Mouse (Mus musculus) MEL (cell line): ENCODE results near the gene Nsd2. TPM values are rescaled to one million over a fixed set of nuclear protein-coding genes. Genes with fewer than 3 reads are reported as not detected.

Experiments
- DNase-seq: peaks from one replicate; pipeline ENCODE4 v3.0.0; 2011; ENCODE audit warnings: low read depth, low spot score
- H3K27ac ChIP-seq: 2 replicates; pipeline ENCODE4 v1.5.1; 2012; ENCODE audit warnings: low read depth, mild to moderate bottlenecking, control low read depth, low read length, moderate library complexity; ENCODE audit not compliant: control insufficient read depth
- H3K27me3 ChIP-seq, 2 experiments: fragments of 150-350 bp in 1 of 2; sonication (generic) in 1 of 2; 2 replicates each; pipeline ENCODE4 v1.6.1; 2012; ENCODE audit warnings: low read length in 2 of 2, mild to moderate bottlenecking in 2 of 2, improper control_type of control experiment in 1 of 2, moderate library complexity in 1 of 2; ENCODE audit not compliant: insufficient read depth in 2 of 2, control insufficient read depth in 1 of 2
- H3K36me3 ChIP-seq, 2 experiments: 2 replicates each; pipeline ENCODE4 v1.6.1; 2012 to 2014; ENCODE audit warnings: low read length in 2 of 2, improper control_type of control experiment in 1 of 2, inconsistent platforms in 1 of 2, mild to moderate bottlenecking in 1 of 2; ENCODE audit not compliant: insufficient read depth in 2 of 2, control insufficient read depth in 1 of 2
- H3K4me1 ChIP-seq, 2 experiments: fragments of 150-350 bp in 1 of 2; sonication (generic) in 1 of 2; 2 replicates each; pipeline ENCODE4 v1.6.1; 2012; ENCODE audit warnings: low read length in 2 of 2, improper control_type of control experiment in 1 of 2, mild to moderate bottlenecking in 1 of 2; ENCODE audit not compliant: insufficient read depth in 2 of 2, control insufficient read depth in 1 of 2
- H3K4me3 ChIP-seq, 2 experiments: fragments of 150-350 bp in 1 of 2; sonication (generic) in 1 of 2; 2 replicates each; pipeline ENCODE4 v1.5.1; 2012; ENCODE audit warnings: low read depth in 2 of 2, low read length in 2 of 2, mild to moderate bottlenecking in 2 of 2, moderate library complexity in 2 of 2, control low read depth in 1 of 2, improper control_type of control experiment in 1 of 2; ENCODE audit not compliant: control insufficient read depth in 1 of 2, insufficient read depth in 1 of 2
- H3K79me2 ChIP-seq: 2 replicates; pipeline ENCODE4 v1.6.1; 2012; ENCODE audit warnings: mild to moderate bottlenecking, low read length, moderate library complexity; ENCODE audit not compliant: control insufficient read depth, poor library complexity, insufficient read depth
- H3K9ac ChIP-seq: 2 replicates; pipeline ENCODE4 v1.6.1; 2012; ENCODE audit warnings: low read depth, mild to moderate bottlenecking, control low read depth, low read length, moderate library complexity; ENCODE audit not compliant: control insufficient read depth, poor library complexity, severe bottlenecking
- H3K9me3 ChIP-seq: fragments of 150-350 bp; sonication (generic); replicated peaks from 2 replicates; pipeline ENCODE4 v1.6.1; 2012; ENCODE audit warnings: mild to moderate bottlenecking, low read length, improper control_type of control experiment, moderate library complexity; ENCODE audit not compliant: insufficient read depth
- BHLHE40 ChIP-seq: IDR thresholded peaks from 2 replicates; pipeline ENCODE4 v1.6.1; 2012; ENCODE audit warnings: low read depth, mild to moderate bottlenecking, inconsistent platforms, low read length, improper control_type of control experiment, borderline replicate concordance
- CHD1 ChIP-seq: IDR thresholded peaks from 2 replicates; pipeline ENCODE4 v1.6.1; 2012; ENCODE audit warnings: low read depth, mild to moderate bottlenecking, inconsistent platforms, low read length, improper control_type of control experiment
- E2F4 ChIP-seq: IDR thresholded peaks from 2 replicates; pipeline ENCODE4 v1.6.1; 2011; ENCODE audit warnings: low read depth, low read length, improper control_type of control experiment, borderline replicate concordance
- ELF1 ChIP-seq: IDR thresholded peaks from 2 replicates; pipeline ENCODE4 v1.6.1; 2014; ENCODE audit warnings: low read depth, mild to moderate bottlenecking, inconsistent platforms, low read length, improper control_type of control experiment, moderate library complexity
- EP300 ChIP-seq, 2 experiments: IDR thresholded peaks; 2 replicates each; pipeline ENCODE4 v1.6.1; 2011; ENCODE audit warnings: improper control_type of control experiment in 2 of 2, low read length in 2 of 2, low read depth in 1 of 2, mild to moderate bottlenecking in 1 of 2
- ETS1 ChIP-seq: IDR thresholded peaks from 2 replicates; pipeline ENCODE4 v1.6.1; 2012; ENCODE audit warnings: low read depth, mild to moderate bottlenecking, inconsistent platforms, low read length, improper control_type of control experiment, moderate library complexity
- KAT2A ChIP-seq: conservative IDR thresholded peaks from 2 replicates; pipeline ENCODE4 v1.6.1; 2012; ENCODE audit warnings: low read depth, low read length, improper control_type of control experiment, inconsistent platforms
- MAFK ChIP-seq: IDR thresholded peaks from 2 replicates; pipeline ENCODE4 v1.6.1; 2011; ENCODE audit warnings: low read depth, mild to moderate bottlenecking, low read length, improper control_type of control experiment, borderline replicate concordance
- MAZ ChIP-seq: IDR thresholded peaks from 2 replicates; pipeline ENCODE4 v1.6.1; 2012; ENCODE audit warnings: low read depth, mild to moderate bottlenecking, inconsistent platforms, low read length, improper control_type of control experiment
- MEF2A ChIP-seq: IDR thresholded peaks from 2 replicates; pipeline ENCODE4 v1.6.1; 2014; ENCODE audit warnings: low read depth, mild to moderate bottlenecking, inconsistent platforms, low read length, improper control_type of control experiment; ENCODE audit not compliant: poor library complexity, insufficient replicate concordance, severe bottlenecking; ENCODE audit errors: extremely low read depth
- MXI1 ChIP-seq: IDR thresholded peaks from 2 replicates; pipeline ENCODE4 v1.6.1; 2011; ENCODE audit warnings: mild to moderate bottlenecking, low read depth, low read length, improper control_type of control experiment
- MYC ChIP-seq: IDR thresholded peaks from 2 replicates; pipeline ENCODE4 v1.6.1; 2011; ENCODE audit warnings: low read depth, mild to moderate bottlenecking, low read length, improper control_type of control experiment, moderate library complexity
- NELFE ChIP-seq: IDR thresholded peaks from 2 replicates; pipeline ENCODE4 v1.6.1; 2011; ENCODE audit warnings: low read depth, low read length, improper control_type of control experiment
- POLR2A ChIP-seq, 2 experiments: IDR thresholded peaks; 2 replicates each; pipeline ENCODE4 v1.6.1; 2011 to 2012; ENCODE audit warnings: low read length in 2 of 2, mild to moderate bottlenecking in 2 of 2, control low read depth in 1 of 2, improper control_type of control experiment in 1 of 2, low read depth in 1 of 2, moderate library complexity in 1 of 2; ENCODE audit not compliant: control insufficient read depth in 1 of 2, insufficient read depth in 1 of 2, poor library complexity in 1 of 2
- POLR2AphosphoS2 ChIP-seq: IDR thresholded peaks from 2 replicates; pipeline ENCODE4 v1.6.1; 2011; ENCODE audit warnings: low read length, improper control_type of control experiment
- POLR2AphosphoS5 ChIP-seq: IDR thresholded peaks from 2 replicates; pipeline ENCODE4 v1.6.1; 2012; ENCODE audit warnings: low read depth, borderline replicate concordance, mild to moderate bottlenecking, inconsistent platforms, low read length, moderate library complexity, mixed read lengths
- RAD21 ChIP-seq: IDR thresholded peaks from 2 replicates; pipeline ENCODE4 v1.6.1; 2011; ENCODE audit warnings: mild to moderate bottlenecking, low read depth, low read length, improper control_type of control experiment
- TBP ChIP-seq: IDR thresholded peaks from 2 replicates; pipeline ENCODE4 v1.8.0; 2011; ENCODE audit warnings: low read depth, low read length, improper control_type of control experiment
- TCF12 ChIP-seq: IDR thresholded peaks from 2 replicates; pipeline ENCODE4 v1.6.1; 2014; ENCODE audit warnings: low read depth, mild to moderate bottlenecking, inconsistent platforms, low read length, improper control_type of control experiment, moderate library complexity
- UBTF ChIP-seq: IDR thresholded peaks from 2 replicates; pipeline ENCODE4 v1.6.1; 2012; ENCODE audit warnings: low read depth, mild to moderate bottlenecking, inconsistent platforms, low read length, improper control_type of control experiment, moderate library complexity, borderline replicate concordance; ENCODE audit not compliant: insufficient read depth
- USF1 ChIP-seq: IDR thresholded peaks from 2 replicates; pipeline ENCODE4 v1.6.1; 2014; ENCODE audit warnings: low read depth, mild to moderate bottlenecking, inconsistent platforms, low read length, improper control_type of control experiment, moderate library complexity
- USF2 ChIP-seq, 2 experiments: IDR thresholded peaks; 2 replicates each; pipeline ENCODE4 v1.6.1; 2011 to 2012; ENCODE audit warnings: improper control_type of control experiment in 2 of 2, low read length in 2 of 2, borderline replicate concordance in 1 of 2, inconsistent platforms in 1 of 2, low read depth in 1 of 2, mild to moderate bottlenecking in 1 of 2; ENCODE audit not compliant: insufficient read depth in 1 of 2
- ZC3H11A ChIP-seq: IDR thresholded peaks from 2 replicates; pipeline ENCODE4 v1.6.1; 2012; ENCODE audit warnings: low read depth, mild to moderate bottlenecking, inconsistent platforms, low read length, improper control_type of control experiment
- ZMIZ1 ChIP-seq: IDR thresholded peaks from 2 replicates; pipeline ENCODE4 v1.6.1; 2012; ENCODE audit warnings: low read depth, mild to moderate bottlenecking, inconsistent platforms, low read length, improper control_type of control experiment, moderate library complexity
- ZNF384 ChIP-seq: IDR thresholded peaks from 2 replicates; pipeline ENCODE4 v1.6.1; 2012; ENCODE audit warnings: low read depth, mild to moderate bottlenecking, inconsistent platforms, low read length, improper control_type of control experiment
- polyA plus RNA-seq, 2 experiments: library from polyadenylated mRNA; stranded (reverse) in 1 of 2; unstranded in 1 of 2; fragments of >175 nt in 1 of 2; fragments of >200 nt in 1 of 2; gene quantifications; 2 replicates each; pipeline versions ENCODE4 v1.2.1 to v1.2.4; 2012; ENCODE audit warnings: low replicate concordance in 2 of 2, low read depth in 1 of 2; ENCODE audit not compliant: insufficient read length in 2 of 2, insufficient read depth in 1 of 2, missing spikeins in 1 of 2
- total RNA-seq: library from RNA; depleted of rRNA; stranded (reverse); fragments of 300-350 nt; gene quantifications from 2 replicates; pipeline ENCODE4 v1.2.3, GENCODE M21; 2012

Gene Nsd2
- total and polyA plus RNA-seq, 3 experiments = 82.5 to 233 (median 116) TPM

GRCm38 (mm10) chr5:33934877-33935276 is 114.4 kb downstream of the Nsd2 start (continued):
- TF ChIP-seq KAT2A (no peak), ZNF384 (peak; percentile 77), USF1 (no peak)

GRCm38 (mm10) chr5:33935700-33936111 is 115.2 kb downstream of the Nsd2 start:
- peak overlapping the region; percentile 82 for H3K27ac ChIP-seq
- H3K4me3 ChIP-seq = peak overlapping the region; percentile 79 to 85
- no peaks in the 10 kb centered on the region for H3K9me3 ChIP-seq
- no peaks in the 10 kb centered on the region for H3K27me3 ChIP-seq
- DNase-seq = no peak
- peaks cover 47% of the 10 kb centered on the region for H3K79me2 ChIP-seq
- TF ChIP-seq POLR2AphosphoS2 (no peak), EP300 (IDR thresholded peaks at IDR 0.05; ENCODE audit: low read depth in 1 of 2, low read length in 2 of 2) (no peak), ELF1 (0 out of 2 replicates have a peak, but pooled peaks have one; percentile 15), ETS1 (no peak), MXI1 (peak; percentile 29; the same call in 1 of the 2 replicates), POLR2A (IDR thresholded peaks at IDR 0.05; ENCODE audit: control insufficient read depth in 1 of 2, insufficient read depth in 1 of 2, low read depth in 1 of 2, low read length in 2 of 2, poor library complexity in 1 of 2) (0 out of 4 replicates have a peak, but pooled peaks of 1 of the 2 experiments have one; percentile 65), CHD1 (peak; percentile 62; the same call in 1 of the 2 replicates)
- H3K4me1 ChIP-seq = peaks cover 20 to 21% of the 10 kb centered on the region in 2 experiments
- peak overlapping the region; percentile 89 for H3K9ac ChIP-seq
- H3K36me3 ChIP-seq = peaks cover 14 to 33% of the 10 kb centered on the region in 2 experiments

DNA sequence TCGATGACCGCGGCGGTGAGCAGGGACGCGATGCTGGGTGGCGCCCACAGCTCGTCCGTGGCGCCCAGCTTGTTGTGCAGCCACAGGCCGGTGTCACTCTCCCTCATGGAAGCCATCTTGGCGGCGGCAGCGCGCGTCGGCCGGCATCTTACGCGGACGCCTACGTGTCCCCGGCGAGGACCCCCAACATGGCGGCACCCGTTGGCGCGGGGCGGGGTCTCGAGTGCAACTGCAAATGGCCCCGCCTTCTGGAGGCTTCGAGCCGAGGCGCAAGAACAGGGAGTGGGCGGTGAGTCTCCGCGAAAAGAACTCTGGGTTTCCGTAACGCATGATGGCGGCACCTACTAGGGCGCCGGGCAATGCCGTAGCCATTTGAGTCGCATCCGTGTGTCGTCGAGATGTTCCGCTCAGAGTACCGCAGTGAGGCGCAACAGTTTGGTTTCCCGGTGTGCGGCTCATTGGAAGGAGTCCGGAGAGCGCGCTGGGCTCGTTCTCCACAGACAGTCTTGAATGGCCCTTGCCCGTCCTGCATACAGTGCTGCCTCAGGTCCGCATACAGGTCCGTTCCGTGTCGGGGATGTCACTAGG is 115.7 kb downstream of the Nsd2 start, which contains the start of gene Nelfa:
Nelfa (minus strand) TSS at position 294 of the 588 bp plus-strand sequence.
- Histone ChIP-seq H3K36me3 (peaks cover 10 to 33% of the 10 kb centered on the region in 2 experiments), H3K27me3 (no peaks in the 10 kb centered on the region), H3K79me2 (peaks cover 46% of the 10 kb centered on the region), H3K4me1 (peaks cover 20 to 21% of the 10 kb centered on the region in 2 experiments), H3K27ac (peak within 1 kb of the TSS; percentile 82), H3K9me3 (no peaks in the 10 kb centered on the region), H3K4me3 (peak within 1 kb of the TSS; percentile 79 to 85), H3K9ac (peak within 1 kb of the TSS; percentile 89)
- peak; percentile 100 for DNase-seq
- TF ChIP-seq ZMIZ1 (peak; percentile 95), BHLHE40 (no peak), EP300 (IDR thresholded peaks at IDR 0.05; ENCODE audit: low read depth in 1 of 2, low read length in 2 of 2) (peak in 1 of 2 experiments; percentile 44; a peak in 1 of 4 replicates), MYC (peak; percentile 76), MEF2A (peak; percentile 85; the same call in 1 of the 2 replicates), USF2 (IDR thresholded peaks at IDR 0.05; ENCODE audit: borderline replicate concordance in 1 of 2, insufficient read depth in 1 of 2, low read depth in 1 of 2, low read length in 2 of 2) (no peak), UBTF (no peak), CHD1 (no peak), MAZ (peak; percentile 93), ELF1 (peak; percentile 92), ZC3H11A (peak; percentile 34), USF1 (peak; percentile 21; the same call in 1 of the 2 replicates), TBP (peak; percentile 90), NELFE (peak; percentile 97), E2F4 (peak; percentile 77; the same call in 1 of the 2 replicates), POLR2AphosphoS5 (peak; percentile 80; the same call in 1 of the 2 replicates), TCF12 (peak; percentile 64), MXI1 (peak; percentile 91), MAFK (no peak), RAD21 (no peak), ETS1 (peak; percentile 66), POLR2AphosphoS2 (peak; percentile 91), KAT2A (peak; percentile 98)
